Mouse (Mus musculus) T-helper 2 cell (primary cell): ENCODE data around the gene Mrpl37.

Source experiments
- in situ Hi-C: fragments of 300-600 bp; cut with MboI, MseI; formaldehyde crosslinking; loops from one replicate; pipeline ENCODE4 v1.15.1; 2025; ENCODE audit warnings: high pct_unique_total_duplicates

Gene Mrpl37

GRCm38 (mm10) chr4:107067151-107067840 is 628 bp upstream of the Mrpl37 start:
- in situ Hi-C loops: loop anchor here (10.0 kb wide), 2 partner anchors 232 to 762 kb away; no protein-coding TSS in a partner anchor

GRCm38 (mm10) chr4:107064394-107065098 is 2.1 kb downstream of the Mrpl37 start:
- in situ Hi-C loops: loop anchor here (10.0 kb wide), 2 partner anchors 230 to 760 kb away; no protein-coding TSS in a partner anchor

GRCm38 (mm10) chr4:107063214-107063613 is 3.5 kb downstream of the Mrpl37 start:
- in situ Hi-C loops: loop anchor here (10.0 kb wide), 2 partner anchors 228 to 758 kb away; no protein-coding TSS in a partner anchor

GRCm38 (mm10) chr4:107061560-107061959 is 5.1 kb downstream of the Mrpl37 start:
- in situ Hi-C loops: loop anchor here (10.0 kb wide), 2 partner anchors 227 to 757 kb away; no protein-coding TSS in a partner anchor

GRCm38 (mm10) chr4:107058781-107059180 is 7.9 kb downstream of the Mrpl37 start:
- in situ Hi-C loops: no loop called here

- in situ Hi-C loops: no loop called here
Observed at GRCm38 (mm10) chr4:107058346-107058745, 8.3 kb downstream of the Mrpl37 start.

- in situ Hi-C loops: no loop called here
Observed at GRCm38 (mm10) chr4:107056088-107056487, 10.6 kb downstream of the Mrpl37 start.

- in situ Hi-C loops: no loop called here
Observed at GRCm38 (mm10) chr4:107052962-107053553, 13.6 kb downstream of the Mrpl37 start.

- in situ Hi-C loops: no loop called here
Observed at GRCm38 (mm10) chr4:107051889-107052288, 14.8 kb downstream of the Mrpl37 start.

GRCm38 (mm10) chr4:107048568-107049162 is 18.0 kb downstream of the Mrpl37 start:
- in situ Hi-C loops: no loop called here

- in situ Hi-C loops: no loop called here
Observed at GRCm38 (mm10) chr4:107047806-107048205, 18.9 kb downstream of the Mrpl37 start.

- in situ Hi-C loops: no loop called here
Observed at GRCm38 (mm10) chr4:107045188-107045587, 21.5 kb downstream of the Mrpl37 start.

GRCm38 (mm10) chr4:107042304-107042703 is 24.4 kb downstream of the Mrpl37 start:
- in situ Hi-C loops: no loop called here

- in situ Hi-C loops: no loop called here
Observed at GRCm38 (mm10) chr4:107039270-107039669, 27.4 kb downstream of the Mrpl37 start.

GRCm38 (mm10) chr4:107038303-107038702 is 28.4 kb downstream of the Mrpl37 start:
- in situ Hi-C loops: no loop called here

- in situ Hi-C loops: no loop called here
Observed at GRCm38 (mm10) chr4:107036985-107037384, 29.7 kb downstream of the Mrpl37 start.

GRCm38 (mm10) chr4:107035689-107036088 is 31.0 kb downstream of the Mrpl37 start:
- in situ Hi-C loops: no loop called here

GRCm38 (mm10) chr4:107026451-107026850 is 40.2 kb downstream of the Mrpl37 start:
- in situ Hi-C loops: no loop called here

GRCm38 (mm10) chr4:107025369-107025768 is 41.3 kb downstream of the Mrpl37 start:
- in situ Hi-C loops: no loop called here

- in situ Hi-C loops: no loop called here
Observed at GRCm38 (mm10) chr4:107024899-107025298, 41.8 kb downstream of the Mrpl37 start.

GRCm38 (mm10) chr4:107021464-107021863 is 45.2 kb downstream of the Mrpl37 start:
- in situ Hi-C loops: no loop called here
